Mouse (Mus musculus): ENCODE data around the gene Gatad2a.

Gene Gatad2a

DNA sequence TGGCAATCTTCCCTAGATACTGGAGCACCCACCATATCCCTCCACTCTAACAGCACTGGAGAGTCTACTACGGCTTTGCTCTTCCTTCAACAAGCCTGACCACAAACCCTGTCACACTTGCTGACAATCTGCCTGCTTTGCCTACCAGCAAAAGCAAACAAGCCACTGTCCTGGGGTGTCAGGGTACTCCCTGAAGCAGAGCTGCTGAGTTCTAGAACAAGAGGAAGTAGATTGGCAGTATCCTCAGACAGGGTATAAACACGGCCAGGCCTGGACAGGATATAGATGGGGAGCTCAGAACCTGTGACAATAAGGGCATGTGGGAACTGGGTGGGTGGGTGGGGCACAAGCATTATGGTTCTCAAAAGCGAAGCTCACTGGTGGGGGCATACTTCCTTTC, 58.7 kb downstream of the Gatad2a start:
- peak; percentile 15 for DNase-seq (ENCODE audit: low read depth, low spot score)

DNA sequence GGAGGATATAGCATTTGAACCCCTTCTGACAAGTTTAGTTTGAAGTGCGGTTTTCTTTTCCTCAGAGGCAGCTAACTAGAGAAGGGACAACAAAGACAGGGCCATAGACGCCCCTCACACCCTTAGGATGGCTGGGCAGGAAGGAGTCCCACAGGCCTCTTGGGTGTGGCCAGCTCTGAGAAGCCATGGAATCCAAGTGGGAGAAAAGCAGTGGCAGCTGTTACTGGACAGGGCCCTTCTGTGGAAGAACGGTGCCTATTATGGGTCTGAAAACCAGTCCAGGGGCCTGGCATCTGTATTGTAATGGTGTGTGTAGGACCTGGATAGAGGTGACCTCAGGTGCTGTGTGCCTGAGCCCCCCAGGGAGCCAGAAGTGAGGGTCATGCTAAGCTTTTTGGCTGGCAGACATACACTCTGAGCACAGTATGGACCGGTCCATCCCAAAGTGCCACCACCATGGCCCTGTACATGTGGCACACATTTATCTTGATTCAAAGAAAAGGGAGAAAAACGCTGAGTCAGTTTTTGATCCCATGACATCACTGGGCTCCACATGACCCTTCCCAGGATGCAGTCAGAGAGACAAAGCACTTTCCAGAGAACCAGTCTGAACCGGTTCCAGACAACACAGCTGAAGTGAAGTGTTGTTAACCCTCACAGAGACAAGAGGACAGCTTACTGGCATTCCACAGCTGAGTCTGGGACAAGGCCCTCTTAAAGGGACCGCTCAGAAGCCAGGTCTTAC, 60.0 kb downstream of the Gatad2a start:
- DNase-seq (ENCODE audit: low read depth, low spot score), result peak; percentile 99

DNA sequence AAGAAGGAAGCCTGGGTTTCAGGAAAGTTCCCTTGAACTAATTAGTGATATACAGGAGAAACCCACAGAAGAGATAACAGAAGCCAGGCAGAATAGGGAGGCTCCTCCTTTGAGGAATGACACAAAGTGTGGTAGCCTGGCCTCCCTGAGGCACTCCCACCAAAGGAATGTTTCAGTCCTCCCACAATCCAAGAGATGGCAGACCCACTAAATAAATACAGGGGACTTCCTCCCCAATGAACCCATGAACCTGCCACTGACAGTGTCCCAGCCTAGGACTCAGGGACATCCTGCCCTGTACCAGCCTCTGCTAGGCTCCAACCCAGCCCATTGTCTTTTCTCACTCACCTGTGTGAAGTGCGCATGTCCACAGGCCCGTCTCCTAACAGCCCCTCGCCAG, 60.8 kb downstream of the Gatad2a start:
- DNase-seq (ENCODE audit: low read depth, low spot score), result peak; percentile 90

DNA sequence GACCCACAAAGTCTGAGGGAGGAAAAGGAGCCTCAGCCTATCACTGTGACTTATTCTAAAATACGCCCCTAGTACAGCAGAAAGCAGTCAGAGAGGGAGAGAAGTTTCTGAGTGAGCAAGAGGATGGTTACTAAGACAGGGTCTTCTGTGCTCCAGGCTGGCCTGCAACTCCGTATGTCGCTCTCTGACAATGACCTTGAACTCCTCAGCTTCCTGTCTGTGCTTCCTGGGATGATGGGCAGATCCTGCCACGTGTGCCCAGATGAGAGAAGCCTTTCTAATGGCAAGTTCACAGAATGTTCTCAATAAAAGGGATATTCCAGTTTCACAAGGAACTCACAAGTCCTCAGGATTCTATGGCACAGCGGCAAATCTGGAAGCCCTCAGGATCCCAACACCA, 61.6 kb downstream of the Gatad2a start:
- DNase-seq (ENCODE audit: low read depth, low spot score), result peak; percentile 74

DNA sequence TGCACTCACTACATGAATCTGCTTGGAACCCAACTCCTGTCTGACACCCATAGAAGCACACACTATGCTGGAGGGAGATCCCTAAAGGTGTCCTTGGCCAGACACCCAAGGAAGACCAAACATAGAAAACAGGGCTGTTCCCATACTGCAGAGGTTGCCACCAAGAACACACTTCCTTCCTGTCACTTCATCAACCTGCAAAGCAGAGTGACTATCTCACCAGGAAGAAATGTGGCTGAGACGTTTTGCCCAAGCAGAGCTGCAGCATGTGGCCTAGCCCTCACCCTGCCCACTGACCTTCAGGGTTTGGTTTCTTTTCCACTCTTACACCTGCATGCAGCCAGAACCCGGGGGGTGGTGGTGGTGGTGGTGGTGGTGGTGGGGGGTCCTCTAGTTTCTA, 62.4 kb downstream of the Gatad2a start:
- DNase-seq (ENCODE audit: low read depth, low spot score), result no peak

DNA sequence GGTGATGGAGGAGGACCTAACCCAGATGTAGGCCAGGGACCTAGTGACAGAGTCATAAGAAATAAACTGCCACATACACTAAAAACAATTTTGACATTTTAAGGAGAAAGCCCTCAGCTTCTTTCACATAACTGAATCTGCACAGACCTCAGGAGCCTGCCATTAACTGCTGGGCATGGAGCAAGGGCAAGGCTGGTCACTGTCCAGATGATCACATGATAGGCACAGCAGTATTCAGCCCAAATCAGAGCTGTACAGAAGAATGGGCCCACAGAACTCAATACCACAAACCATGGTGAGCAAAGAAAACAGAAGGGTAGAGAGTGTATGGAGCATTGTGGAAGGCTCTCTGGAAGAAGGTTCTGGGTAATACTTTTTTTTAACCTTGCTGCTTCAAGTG, 69.3 kb downstream of the Gatad2a start:
- DNase-seq (ENCODE audit: low read depth, low spot score), result no peak

DNA sequence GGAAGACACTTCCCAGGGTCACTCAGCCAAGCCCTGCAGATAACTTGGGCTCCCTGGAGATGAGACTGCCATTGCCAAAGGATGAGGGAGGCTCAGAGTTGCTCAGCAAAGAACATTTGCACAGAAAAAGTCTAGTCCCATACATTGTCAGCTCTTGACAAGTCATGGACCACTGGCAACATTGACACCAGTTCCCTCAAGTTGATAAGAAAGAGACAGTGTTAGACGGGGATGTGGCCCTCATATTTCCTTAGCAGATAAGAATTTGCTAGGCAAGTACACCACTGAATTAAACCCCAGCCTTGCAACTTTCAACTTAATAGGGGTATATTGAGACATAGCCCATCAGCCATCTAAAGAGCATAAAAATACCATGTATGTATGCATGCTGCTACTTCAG, 72.2 kb downstream of the Gatad2a start:
- DNase-seq (ENCODE audit: low read depth, low spot score), result no peak

DNA sequence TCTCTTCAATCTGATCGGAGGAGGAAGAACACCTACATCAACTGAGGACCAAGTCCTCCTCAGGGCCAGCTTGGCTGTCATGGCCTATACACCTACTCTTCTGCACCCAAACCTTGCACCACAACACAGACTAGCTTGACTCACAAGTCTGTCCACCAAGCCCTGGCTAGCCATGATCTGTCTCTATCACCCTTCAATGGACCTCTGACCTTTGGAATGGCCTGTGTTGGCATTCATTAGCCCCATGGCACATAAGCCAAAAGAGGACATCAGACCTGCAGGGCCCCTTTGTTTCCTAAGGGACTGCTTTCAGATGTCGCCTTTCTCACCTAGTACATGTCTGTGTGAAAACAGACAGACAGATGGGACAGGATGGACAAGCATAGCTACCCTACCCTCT, 75.0 kb downstream of the Gatad2a start:
- no peak for DNase-seq (ENCODE audit: low read depth, low spot score)

DNA sequence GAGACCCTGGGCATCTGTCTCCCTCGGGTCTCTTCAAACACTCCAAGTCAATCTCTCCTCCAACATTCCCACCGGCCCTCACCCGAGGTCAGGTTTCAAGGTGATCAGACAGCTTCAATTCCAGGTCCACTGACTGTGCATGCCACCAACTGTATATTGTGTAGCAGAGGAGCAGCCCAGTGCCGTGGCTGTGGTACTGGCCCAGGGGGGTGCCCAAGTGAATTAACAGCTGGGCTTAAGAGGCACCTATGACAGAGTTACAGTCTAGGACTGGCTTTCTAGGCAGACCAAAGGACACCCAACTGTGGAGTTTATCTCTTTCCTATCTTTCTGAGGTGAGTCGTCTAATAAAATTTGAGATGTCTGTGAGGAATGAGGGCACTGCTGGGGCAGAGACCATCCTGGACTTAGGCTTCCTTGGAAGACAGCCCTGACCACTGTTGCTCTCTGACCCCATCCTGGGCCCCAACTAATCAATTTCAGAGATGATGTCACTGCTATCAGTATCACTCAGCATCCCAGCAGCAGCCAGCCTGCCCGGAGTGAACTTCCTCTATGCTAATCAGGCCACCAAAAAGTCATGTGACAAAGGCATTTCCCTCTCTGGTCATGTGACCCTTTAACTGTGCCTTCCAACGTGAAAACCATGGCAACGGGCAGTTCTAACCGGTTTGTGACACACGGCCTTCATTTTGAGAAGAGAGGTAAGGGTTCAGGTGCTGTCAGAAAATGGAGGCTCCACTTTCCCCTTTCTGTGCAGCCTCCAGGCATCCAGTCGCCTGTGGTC, 76.1 kb downstream of the Gatad2a start:
- peak; percentile 98 for DNase-seq (ENCODE audit: low read depth, low spot score)

DNA sequence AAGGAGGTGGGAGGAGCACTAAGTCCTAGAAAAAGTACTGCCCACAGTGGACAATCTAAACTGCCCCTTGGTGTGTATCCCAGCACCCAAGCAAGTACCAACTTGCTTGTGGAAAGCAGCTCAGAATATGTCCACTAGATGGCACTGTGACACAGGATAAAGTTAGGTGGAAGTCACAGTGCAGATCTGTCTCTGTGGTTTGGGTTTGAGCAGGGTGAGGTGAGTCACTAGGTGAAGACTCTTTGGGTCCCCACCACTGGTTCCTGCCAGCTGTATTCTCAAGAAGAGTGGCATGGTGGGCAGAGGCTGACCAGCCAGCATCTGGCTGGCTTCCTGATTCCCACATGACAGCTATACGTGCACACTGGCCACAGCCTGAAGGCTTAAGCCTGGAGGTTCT, 77.2 kb downstream of the Gatad2a start:
- peak; percentile 89 for DNase-seq (ENCODE audit: low read depth, low spot score)

DNA sequence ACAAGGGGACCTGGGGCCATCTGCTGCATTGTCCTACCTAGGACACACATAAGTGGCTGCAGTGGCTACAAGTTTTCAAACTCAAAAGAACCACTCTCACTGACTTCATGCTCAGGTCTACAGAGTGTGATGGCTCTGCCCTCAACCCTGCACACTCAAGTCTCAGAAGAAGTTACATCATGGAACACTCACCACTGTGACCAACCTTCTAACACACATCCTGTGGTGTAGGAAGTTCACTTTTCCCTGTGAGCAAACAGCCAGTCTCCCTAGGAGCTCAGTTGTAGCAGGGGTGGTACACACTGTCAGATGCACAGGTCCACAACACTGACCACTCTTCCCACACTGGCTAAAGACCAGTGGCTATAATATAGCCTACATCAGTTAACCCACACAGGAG, 77.7 kb downstream of the Gatad2a start:
- no peak for DNase-seq (ENCODE audit: low read depth, low spot score)

DNA sequence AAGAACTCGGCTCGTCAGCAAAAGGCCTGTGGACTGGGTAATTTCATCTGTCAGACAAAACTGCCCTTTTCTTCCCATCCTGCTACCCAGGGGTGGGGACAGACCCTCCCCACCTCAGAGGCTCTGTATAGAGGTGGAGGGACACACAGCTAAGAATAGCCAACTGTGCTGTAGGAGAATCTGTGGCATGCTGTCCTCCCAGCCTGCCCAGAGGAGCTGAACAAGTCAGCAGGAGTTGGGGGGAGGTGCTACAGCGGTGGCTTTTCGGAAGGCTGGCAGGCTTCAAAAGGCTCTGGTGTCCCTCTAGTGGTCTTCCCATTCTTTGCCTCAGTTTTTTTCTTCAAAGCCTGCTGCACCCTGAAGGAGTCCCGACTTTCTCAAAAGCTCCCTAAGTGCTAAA, 80.4 kb downstream of the Gatad2a start:
- DNase-seq (ENCODE audit: low read depth, low spot score), result peak; percentile 62

DNA sequence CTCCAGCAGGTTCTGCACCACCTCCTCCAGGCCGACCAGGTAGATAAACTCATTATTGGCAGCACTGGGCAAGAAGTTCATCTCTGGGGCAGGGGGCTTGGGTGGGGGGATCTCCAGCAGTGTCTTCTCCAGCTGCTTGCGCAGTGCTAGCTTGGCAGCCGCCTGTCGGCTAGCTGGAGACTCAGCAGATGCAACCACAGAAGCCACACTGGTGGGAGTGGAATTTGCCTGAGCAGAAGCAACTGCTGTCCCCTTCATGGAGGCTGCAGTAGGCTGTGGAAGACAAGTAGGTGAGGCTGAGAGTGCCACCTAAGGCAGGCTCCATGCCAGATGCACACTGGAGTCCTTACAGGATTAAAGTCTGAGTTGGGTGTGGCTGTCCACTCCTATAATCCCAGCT, 81.7 kb downstream of the Gatad2a start:
- no peak for DNase-seq (ENCODE audit: low read depth, low spot score)

DNA sequence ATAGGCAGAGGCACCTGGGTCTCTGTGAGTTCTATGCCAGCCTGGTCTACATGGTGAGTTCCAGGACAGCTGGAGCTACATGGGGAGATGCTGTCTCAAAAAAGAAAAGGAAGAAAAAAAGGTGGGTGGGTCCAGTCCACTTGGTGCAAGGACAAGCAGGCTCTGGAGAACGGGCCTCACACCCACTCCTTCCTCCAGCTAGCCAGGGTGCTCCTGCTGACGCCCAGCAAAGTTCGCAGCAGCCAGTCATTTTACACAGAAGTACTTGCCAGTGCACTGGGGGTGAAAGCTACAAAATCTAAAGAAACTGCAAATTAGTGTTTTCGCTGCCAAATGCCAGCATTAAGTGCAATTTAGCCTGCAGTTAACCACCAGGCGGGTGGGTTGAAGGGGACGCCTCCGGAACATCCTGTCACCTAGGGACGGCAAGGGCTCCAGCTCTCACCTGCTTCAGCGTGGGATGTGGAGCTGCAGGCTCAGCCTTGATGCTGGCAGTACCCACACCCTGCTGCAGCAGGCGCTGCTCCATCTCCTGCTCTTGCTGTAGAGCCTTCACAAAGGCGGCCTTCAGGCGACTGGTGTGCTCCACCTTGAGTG, 83.6 kb downstream of the Gatad2a start:
- no peak for DNase-seq (ENCODE audit: low read depth, low spot score)

DNA sequence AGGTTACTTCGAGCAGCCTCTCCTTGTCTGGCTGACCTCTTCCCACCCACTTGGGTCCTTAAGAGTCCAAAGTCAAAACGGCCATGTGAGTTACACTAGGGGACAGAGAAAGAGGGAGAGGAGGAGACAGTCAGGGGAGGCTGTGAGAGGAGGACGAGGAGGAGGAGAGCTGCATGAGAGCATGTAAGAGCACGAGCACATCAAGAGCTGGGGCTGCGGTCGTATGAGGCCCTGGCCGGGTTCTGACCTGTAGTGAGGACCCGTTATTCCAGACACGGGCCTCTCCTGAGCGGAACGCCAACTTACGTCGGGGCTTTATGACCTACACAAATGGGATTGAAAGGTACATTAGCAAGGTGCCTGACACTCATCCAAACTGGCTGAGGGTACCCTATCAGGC, 84.3 kb downstream of the Gatad2a start:
- no peak for DNase-seq (ENCODE audit: low read depth, low spot score)

DNA sequence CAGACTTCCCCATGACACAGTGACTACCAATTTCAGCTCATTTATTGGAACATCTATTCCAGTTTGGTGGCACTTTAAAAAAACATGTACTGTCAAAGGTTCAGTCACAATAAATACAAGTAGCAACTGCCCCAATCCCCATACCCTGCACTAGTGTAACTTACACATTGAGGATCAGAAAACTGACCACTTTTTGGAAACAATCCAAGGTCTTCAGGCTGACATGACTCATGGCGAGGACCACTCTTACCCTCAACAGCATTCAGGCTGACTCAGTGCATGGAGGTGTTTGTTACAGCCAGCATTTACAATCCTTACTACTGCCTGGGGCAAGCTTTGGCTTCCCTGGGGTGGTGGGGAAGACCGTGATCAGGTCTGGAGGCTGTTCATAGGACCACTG, 89.1 kb downstream of the Gatad2a start:
- no peak for DNase-seq (ENCODE audit: low read depth, low spot score)

DNA sequence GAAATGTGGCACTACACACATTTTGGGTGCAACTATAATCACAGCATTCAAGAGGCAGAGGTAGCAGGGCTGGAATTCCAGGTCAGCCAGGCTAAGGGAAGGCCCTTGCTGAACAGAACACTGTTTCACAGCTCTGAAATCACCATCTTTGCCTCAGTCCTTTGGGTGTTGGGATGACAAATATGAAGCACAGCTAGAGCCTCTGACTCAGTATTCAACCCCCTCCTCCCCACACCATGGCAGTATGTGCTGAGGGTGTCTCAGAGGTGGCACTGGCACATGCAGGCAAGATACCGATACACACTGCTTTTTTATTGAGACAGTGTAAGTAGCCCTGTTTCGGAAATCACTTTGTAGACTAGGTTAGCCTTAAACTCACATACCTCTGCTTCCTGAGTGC, 89.9 kb downstream of the Gatad2a start:
- DNase-seq (ENCODE audit: low read depth, low spot score), result no peak

DNA sequence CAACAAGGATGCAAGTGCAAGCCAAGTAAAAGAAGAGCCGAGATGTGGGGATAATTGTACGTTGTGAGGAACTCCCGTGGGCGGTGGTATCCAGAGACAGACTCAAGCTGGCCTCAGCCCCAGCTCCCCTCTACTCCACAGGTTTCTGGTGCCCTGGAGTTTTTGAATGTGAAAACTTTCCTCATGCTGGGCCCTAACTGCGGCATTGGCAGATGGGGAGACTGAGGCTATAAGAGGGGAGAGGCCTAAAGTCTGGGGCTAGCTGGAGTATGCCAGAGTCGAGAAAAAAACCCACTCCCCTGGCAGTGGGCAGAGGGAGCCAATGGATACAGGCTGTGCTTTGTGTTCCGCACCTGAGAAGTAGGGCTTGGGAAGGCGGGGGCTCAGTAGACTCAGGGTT, 92.1 kb downstream of the Gatad2a start:
- DNase-seq (ENCODE audit: low read depth, low spot score), result no peak

DNA sequence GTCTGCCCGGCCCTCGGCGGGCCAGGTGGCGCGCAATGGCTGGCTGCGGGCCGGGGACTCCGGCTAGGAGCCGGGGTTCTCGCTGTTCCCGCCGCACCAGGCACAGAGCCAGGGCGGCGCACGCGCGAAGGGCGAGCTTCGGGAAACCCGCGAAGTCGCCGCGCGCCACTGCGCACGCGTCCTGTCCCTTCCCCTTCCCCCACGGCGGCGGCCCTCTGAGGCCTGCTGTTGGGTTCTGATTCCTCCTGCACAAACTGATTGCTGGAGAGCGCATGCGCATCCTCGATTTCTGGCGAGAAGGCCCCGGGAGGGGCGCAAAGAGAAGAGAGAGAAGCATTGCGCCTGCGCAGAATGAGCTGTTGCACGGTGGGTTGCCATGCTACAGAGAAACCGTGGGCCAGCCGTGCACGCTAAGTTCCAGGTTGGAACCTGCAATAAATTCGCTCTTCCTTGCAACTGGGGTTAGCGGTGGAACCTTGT, 93.1 kb downstream of the Gatad2a start:
- peak; percentile 100 for DNase-seq (ENCODE audit: low read depth, low spot score)

DNA sequence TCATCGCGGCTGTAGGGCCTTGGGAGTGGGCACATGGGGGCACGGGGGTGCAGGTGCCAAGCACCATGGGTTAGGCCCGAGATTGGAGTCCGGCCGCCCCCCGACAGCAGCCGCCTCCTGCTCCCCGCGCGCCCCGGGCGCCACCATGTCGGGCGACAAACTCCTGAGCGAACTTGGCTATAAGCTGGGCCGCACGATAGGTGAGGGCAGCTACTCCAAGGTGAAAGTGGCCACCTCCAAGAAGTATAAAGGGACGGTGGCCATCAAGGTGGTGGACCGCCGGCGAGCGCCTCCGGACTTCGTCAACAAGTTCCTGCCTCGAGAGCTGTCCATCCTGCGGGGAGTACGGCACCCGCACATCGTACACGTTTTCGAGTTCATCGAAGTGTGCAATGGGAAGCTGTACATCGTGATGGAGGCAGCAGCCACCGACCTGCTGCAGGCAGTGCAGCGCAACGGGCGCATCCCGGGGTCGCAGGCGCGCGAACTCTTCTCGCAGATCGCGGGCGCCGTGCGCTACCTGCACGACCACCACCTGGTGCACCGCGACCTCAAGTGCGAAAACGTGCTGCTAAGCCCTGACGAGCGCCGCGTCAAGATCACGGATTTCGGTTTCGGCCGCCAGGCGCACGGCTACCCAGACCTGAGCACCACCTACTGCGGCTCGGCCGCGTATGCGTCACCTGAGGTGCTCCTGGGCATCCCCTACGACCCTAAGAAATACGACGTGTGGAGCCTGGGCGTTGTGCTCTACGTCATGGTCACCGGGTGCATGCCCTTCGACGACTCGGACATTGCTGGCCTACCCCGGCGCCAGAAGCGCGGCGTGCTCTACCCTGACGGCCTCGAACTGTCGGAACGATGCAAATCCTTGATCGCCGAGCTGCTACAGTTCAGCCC, 93.8 kb downstream of the Gatad2a start, which contains the start of the genes Tssk6, Ndufa13 and Yjefn3:
TSS of gene Tssk6 (plus strand) at position 22 of the 900 bp plus-strand sequence.
TSS of gene Ndufa13 (minus strand) at position 396 of the 900 bp plus-strand sequence.
TSS of gene Yjefn3 (minus strand) at position 550 of the 900 bp plus-strand sequence.
- peak; percentile 64 for DNase-seq (ENCODE audit: low read depth, low spot score)

DNA sequence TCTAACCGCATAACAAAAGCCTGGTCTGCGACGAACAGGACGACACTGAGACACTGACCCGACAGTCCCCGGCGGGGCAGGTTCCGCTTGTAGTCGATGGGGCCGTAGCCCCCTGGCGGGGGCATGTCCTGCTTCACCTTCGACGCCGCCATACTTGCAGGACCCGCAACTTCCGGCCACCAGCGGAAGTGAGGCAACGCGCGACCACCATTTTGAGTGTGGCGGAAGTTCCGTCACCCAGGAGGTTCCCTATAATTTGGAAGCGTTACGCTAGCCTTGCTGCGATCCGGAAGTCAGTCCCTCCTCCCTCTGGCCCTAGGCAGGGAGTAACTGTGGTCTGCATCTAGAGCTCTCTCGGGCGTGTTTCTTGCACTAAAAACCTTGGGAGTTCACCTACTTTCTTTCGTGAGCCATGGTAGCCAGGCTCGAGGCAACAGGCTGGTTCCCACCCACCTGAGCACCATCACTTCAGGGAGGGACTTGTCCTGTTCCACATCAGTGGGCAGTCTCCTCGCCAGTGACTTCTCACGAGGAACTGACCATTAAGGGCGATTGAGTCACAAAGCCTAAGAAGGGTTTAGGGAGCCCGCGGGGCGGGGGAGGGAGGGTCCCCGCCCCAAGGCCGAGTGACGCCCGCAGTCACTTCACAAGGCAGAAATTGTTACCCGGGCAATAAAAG, 94.6 kb downstream of the Gatad2a start:
- peak; percentile 98 for DNase-seq (ENCODE audit: low read depth, low spot score)
